Mouse (Mus musculus) hindbrain, embryonic 11.5 days (tissue): ENCODE measurements around the gene Mast3. TPM values are rescaled to one million over a fixed set of nuclear protein-coding genes. Genes with fewer than 3 reads are reported as not detected.

Source experiments
- ATAC-seq: fragments of 200-750 bp; cut with Nextera tagmentation; 2 replicates; pipeline ENCODE4 v1.8.0; 2017; ENCODE audit warnings: mild to moderate bottlenecking, moderate TSS enrichment, moderate library complexity; ENCODE audit not compliant: low FRiP score
- DNase-seq: peaks from one replicate; pipeline ENCODE4 v3.0.0-alpha.2; 2015; ENCODE audit warnings: low spot score
- H3K27ac ChIP-seq: fragments of 300-500 bp; sonication (generic); 2 replicates; pipeline ENCODE4 v1.5.1; 2014; ENCODE audit warnings: mild to moderate bottlenecking, low read depth, low read length
- H3K27me3 ChIP-seq: fragments of 300-500 bp; sonication (generic); 2 replicates; pipeline ENCODE4 v1.6.1; 2014; ENCODE audit warnings: mild to moderate bottlenecking, low read length, moderate library complexity, mixed read lengths; ENCODE audit not compliant: control insufficient read depth, insufficient read depth
- H3K36me3 ChIP-seq: fragments of 300-500 bp; sonication (generic); 2 replicates; pipeline ENCODE4 v1.6.1; 2014; ENCODE audit warnings: mild to moderate bottlenecking, low read length, moderate library complexity, mixed read lengths; ENCODE audit not compliant: control insufficient read depth, insufficient read depth
- H3K4me1 ChIP-seq: fragments of 300-500 bp; sonication (generic); replicated peaks from 2 replicates; pipeline ENCODE4 v1.6.1; 2014; ENCODE audit warnings: low read length, mixed read lengths; ENCODE audit not compliant: control insufficient read depth, insufficient read depth
- H3K4me2 ChIP-seq: fragments of 300-500 bp; sonication (generic); replicated peaks from 2 replicates; pipeline ENCODE4 v1.6.1; 2014; ENCODE audit warnings: mild to moderate bottlenecking, low read depth, low read length
- H3K4me3 ChIP-seq: fragments of 300-500 bp; sonication (generic); 2 replicates; pipeline ENCODE4 v1.5.1; 2014; ENCODE audit warnings: low read depth, low read length
- H3K9ac ChIP-seq: fragments of 300-500 bp; sonication (generic); 2 replicates; pipeline ENCODE4 v1.6.1; 2014; ENCODE audit warnings: low read depth, low read length
- H3K9me3 ChIP-seq: fragments of 300-500 bp; sonication (generic); 2 replicates; pipeline ENCODE4 v1.6.1; 2016; ENCODE audit warnings: low read length; ENCODE audit not compliant: control insufficient read depth
- WGBS: fragments of 180-500 bp; shearing (Covaris S2); extraction: QIAGEN DNeasy Blood & Tissue Kit; methylation state at CpG from one replicate; pipeline ENCODE4 v1.1.7; 2014; 5-methylcytosine and 5-hydroxymethylcytosine counted together
- polyA plus RNA-seq: library from polyadenylated mRNA; unstranded; fragments of >200 nt; fragmentation: Nextera tagmentation; extraction: Ambion mirVana; gene quantifications from 2 replicates; pipeline ENCODE4 v1.2.1, GENCODE M21; 2014

The Mast3 gene
- polyA plus RNA-seq: 11.2 and 12.3 TPM in 2 replicates

- Histone ChIP-seq H3K4me1 (peaks cover 4% of the 10 kb centered on the region; the same call in 1 of the 2 replicates), H3K36me3 (no peaks in the 10 kb centered on the region), H3K27me3 (peaks cover 35% of the 10 kb centered on the region), H3K9ac (peak within 1 kb of the TSS; percentile 44), H3K27ac (no peak within 1 kb of the TSS), H3K4me2 (peak within 1 kb of the TSS; percentile 89), H3K9me3 (no peaks in the 10 kb centered on the region), H3K4me3 (peak within 1 kb of the TSS; percentile 48)
- peak; percentile 88 for ATAC-seq
- WGBS: 2% methylated on average over 43 of the region's 45 CpGs
- DNase-seq: peak; percentile 85
These were observed at the start of gene Mast3 for GRCm38 (mm10) chr8:70804481-70805206. Mast3 (minus strand) TSS chr8:70805054.

- H3K27ac ChIP-seq: no peak overlapping the region
- H3K9me3 ChIP-seq: no peaks in the 10 kb centered on the region
- no peaks in the 10 kb centered on the region for H3K36me3 ChIP-seq
- no peak overlapping the region for H3K4me2 ChIP-seq
- H3K4me1 ChIP-seq: peaks cover 4% of the 10 kb centered on the region
- DNase-seq: no peak
- no peaks in the 10 kb centered on the region for H3K27me3 ChIP-seq
- no peak overlapping the region for H3K4me3 ChIP-seq
- ATAC-seq: no peak
- H3K9ac ChIP-seq: no peak overlapping the region
- 77% methylated on average over 2 of the region's 2 CpGs for WGBS
These were observed 49.0 kb upstream of the Mast3 start for GRCm38 (mm10) chr8:70853863-70854262.

GRCm38 (mm10) chr8:70852595-70853231 is 47.9 kb upstream of the Mast3 start:
- no peak overlapping the region for H3K4me3 ChIP-seq
- no peaks in the 10 kb centered on the region for H3K27me3 ChIP-seq
- DNase-seq (no peak), ATAC-seq (no peak)
- H3K4me1 ChIP-seq: peaks cover 4% of the 10 kb centered on the region
- 90% methylated on average over 41 of the region's 41 CpGs for WGBS
- H3K9ac ChIP-seq: no peak overlapping the region
- H3K36me3 ChIP-seq: no peaks in the 10 kb centered on the region
- H3K4me2 ChIP-seq: no peak overlapping the region
- no peak overlapping the region for H3K27ac ChIP-seq
- no peaks in the 10 kb centered on the region for H3K9me3 ChIP-seq

GRCm38 (mm10) chr8:70851837-70852236 is 47.0 kb upstream of the Mast3 start:
- ATAC-seq (no peak), DNase-seq (no peak)
- WGBS: 58% methylated on average over 6 of the region's 6 CpGs
- Histone ChIP-seq H3K4me2 (no peak overlapping the region), H3K4me1 (no peaks in the 10 kb centered on the region), H3K4me3 (no peak overlapping the region), H3K27ac (no peak overlapping the region), H3K9me3 (no peaks in the 10 kb centered on the region), H3K36me3 (no peaks in the 10 kb centered on the region), H3K9ac (no peak overlapping the region), H3K27me3 (no peaks in the 10 kb centered on the region)

- no peaks in the 10 kb centered on the region for H3K36me3 ChIP-seq
- H3K4me2 ChIP-seq: no peak overlapping the region
- H3K9ac ChIP-seq: no peak overlapping the region
- no peaks in the 10 kb centered on the region for H3K27me3 ChIP-seq
- H3K9me3 ChIP-seq: no peaks in the 10 kb centered on the region
- H3K27ac ChIP-seq: no peak overlapping the region
- ATAC-seq (no peak), DNase-seq (no peak)
- WGBS: 72% methylated on average over 4 of the region's 4 CpGs
- no peak overlapping the region for H3K4me3 ChIP-seq
- H3K4me1 ChIP-seq: no peaks in the 10 kb centered on the region
These were observed 46.1 kb upstream of the Mast3 start for GRCm38 (mm10) chr8:70850947-70851346.

GRCm38 (mm10) chr8:70850132-70850845 is 45.4 kb upstream of the Mast3 start:
- ATAC-seq (no peak), DNase-seq (no peak)
- Histone ChIP-seq H3K27ac (no peak overlapping the region), H3K4me3 (no peak overlapping the region), H3K9ac (no peak overlapping the region), H3K4me2 (no peak overlapping the region), H3K9me3 (no peaks in the 10 kb centered on the region), H3K36me3 (no peaks in the 10 kb centered on the region), H3K27me3 (no peaks in the 10 kb centered on the region), H3K4me1 (no peaks in the 10 kb centered on the region)
- WGBS: 80% methylated on average over 7 of the region's 7 CpGs

- WGBS: 87% methylated on average over 3 of the region's 3 CpGs
- H3K4me1 ChIP-seq: no peaks in the 10 kb centered on the region
- no peak overlapping the region for H3K27ac ChIP-seq
- no peaks in the 10 kb centered on the region for H3K36me3 ChIP-seq
- no peaks in the 10 kb centered on the region for H3K9me3 ChIP-seq
- no peak overlapping the region for H3K4me3 ChIP-seq
- no peaks in the 10 kb centered on the region for H3K27me3 ChIP-seq
- no peak overlapping the region for H3K4me2 ChIP-seq
- ATAC-seq: no peak
- no peak overlapping the region for H3K9ac ChIP-seq
- no peak for DNase-seq
These were observed 44.6 kb upstream of the Mast3 start for GRCm38 (mm10) chr8:70849333-70849990.

- Histone ChIP-seq H3K4me1 (no peaks in the 10 kb centered on the region; the same call in 1 of the 2 replicates), H3K27me3 (no peaks in the 10 kb centered on the region), H3K9me3 (no peaks in the 10 kb centered on the region), H3K36me3 (no peaks in the 10 kb centered on the region), H3K4me3 (no peak overlapping the region), H3K27ac (no peak overlapping the region), H3K9ac (no peak overlapping the region), H3K4me2 (no peak overlapping the region)
- no peak for ATAC-seq
- no peak for DNase-seq
- WGBS: 53% methylated on average over 15 of the region's 15 CpGs
These were observed 41.7 kb upstream of the Mast3 start for GRCm38 (mm10) chr8:70846371-70847154.
